Mouse (Mus musculus): ENCODE data around the gene Shc4.

DNA sequence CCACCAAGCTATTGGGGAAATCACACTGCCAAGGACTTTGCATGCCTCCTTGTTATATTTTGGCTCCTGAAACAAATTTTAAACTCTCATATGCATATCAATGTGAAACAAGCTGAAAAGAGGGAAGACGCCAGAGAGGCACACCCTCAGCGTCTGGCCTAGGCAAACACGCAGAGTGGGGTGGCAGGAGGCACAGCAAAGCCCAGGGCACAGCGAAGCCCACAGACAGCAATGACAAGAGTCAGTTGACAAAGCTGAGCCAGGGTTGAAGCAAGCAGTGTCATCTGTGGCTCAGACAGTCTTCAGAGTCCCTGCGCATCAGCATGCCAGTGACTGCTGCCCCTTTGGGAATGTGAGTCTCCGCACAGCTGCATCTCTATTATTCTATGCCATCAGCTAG, 79.0 kb downstream of the Shc4 start:
- no peak for TF ChIP-seq CTCF (IDR thresholded peaks at IDR 0.05)
- no peak for TF ChIP-seq POLR2A (IDR thresholded peaks at IDR 0.05; ENCODE audit: insufficient read depth, low read depth, low read length)
- TF ChIP-seq EP300 (IDR thresholded peaks at IDR 0.05; ENCODE audit: insufficient read depth, low read depth, low read length), result no peak

Data from heart, adult 2 months (tissue).